Mouse (Mus musculus) G1E (cell line): ENCODE data around the gene Mbl1.

Experiments used
- CTCF ChIP-seq: IDR thresholded peaks from 2 replicates; pipeline ENCODE4 v1.5.1; 2012; ENCODE audit warnings: low read depth, low read length, inconsistent platforms, mixed read lengths
- GATA1 ChIP-seq: IDR thresholded peaks from 2 replicates; pipeline ENCODE4 v1.6.1; 2012; ENCODE audit warnings: borderline replicate concordance, low read length, inconsistent platforms, mixed read lengths
- GATA2 ChIP-seq: IDR thresholded peaks from 2 replicates; pipeline ENCODE4 v1.6.1; 2012; ENCODE audit warnings: low read depth, low read length, inconsistent platforms, borderline replicate concordance
- TAL1 ChIP-seq: conservative IDR thresholded peaks from 2 replicates; pipeline ENCODE4 v1.6.1; 2012; ENCODE audit warnings: low read depth, low read length, inconsistent platforms, mixed read lengths

DNA sequence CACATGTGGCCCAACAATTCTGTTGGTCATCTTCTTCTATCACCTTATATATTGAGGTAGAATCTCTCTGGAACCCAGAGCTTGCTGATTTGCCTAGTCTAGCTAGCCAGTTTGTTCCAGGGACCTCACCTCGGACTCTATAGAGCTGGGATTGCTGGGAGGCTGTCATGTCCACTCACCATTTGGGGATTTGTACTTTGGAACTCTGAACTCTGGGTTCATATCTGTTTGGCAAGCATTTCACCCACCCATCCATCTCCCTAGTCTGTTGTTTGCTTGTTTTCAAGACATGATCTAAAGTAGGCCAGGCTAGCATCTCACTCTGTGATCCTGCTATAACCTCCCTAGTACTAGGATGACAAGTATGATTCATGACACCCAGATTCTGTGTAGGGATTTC is 23.5 kb downstream of the Mbl1 start:
- TF ChIP-seq CTCF: no peak
- TF ChIP-seq GATA1: no peak
- TF ChIP-seq GATA2: no peak
- no peak for TF ChIP-seq TAL1
